Mouse (Mus musculus) heart, adult 18-20 months (tissue): ENCODE results near the gene Arsb. TPM values are rescaled to one million over a fixed set of nuclear protein-coding genes. Genes with fewer than 3 reads are reported as not detected.

Source experiments
- DNase-seq, 2 experiments: peaks; one replicate each; pipeline ENCODE4 v3.0.0; 2021 to 2022; ENCODE audit warnings: mixed read lengths in 1 of 2
- total RNA-seq, 2 experiments: library from RNA; stranded (reverse); gene quantifications; 2 replicates each; pipeline ENCODE4 v1.2.3; 2021

Gene Arsb
- total RNA-seq, 2 experiments from 2014 or later, result 5.8 to 5.9 TPM

DNA sequence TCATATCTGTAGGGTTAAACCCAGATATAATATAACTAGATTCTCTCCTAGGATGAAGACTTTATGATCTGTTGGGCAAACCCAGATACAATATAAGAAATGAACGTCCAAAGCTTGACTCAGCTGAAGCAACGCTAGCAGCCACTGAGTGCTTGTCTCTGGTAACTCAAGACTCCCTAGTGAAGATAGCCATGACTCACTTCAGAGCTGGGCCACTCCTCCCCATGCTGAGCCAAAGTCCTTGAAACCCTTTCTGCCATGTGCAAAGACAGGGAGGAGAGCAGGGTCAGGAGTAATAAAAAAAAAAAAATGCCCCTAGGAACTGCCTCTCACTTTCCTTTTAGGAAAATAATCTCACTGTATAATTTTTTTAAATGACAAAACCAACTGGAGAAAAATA lies 68.7 kb downstream of the Arsb start:
- peak in 1 of 2 experiments; percentile 26 for DNase-seq

DNA sequence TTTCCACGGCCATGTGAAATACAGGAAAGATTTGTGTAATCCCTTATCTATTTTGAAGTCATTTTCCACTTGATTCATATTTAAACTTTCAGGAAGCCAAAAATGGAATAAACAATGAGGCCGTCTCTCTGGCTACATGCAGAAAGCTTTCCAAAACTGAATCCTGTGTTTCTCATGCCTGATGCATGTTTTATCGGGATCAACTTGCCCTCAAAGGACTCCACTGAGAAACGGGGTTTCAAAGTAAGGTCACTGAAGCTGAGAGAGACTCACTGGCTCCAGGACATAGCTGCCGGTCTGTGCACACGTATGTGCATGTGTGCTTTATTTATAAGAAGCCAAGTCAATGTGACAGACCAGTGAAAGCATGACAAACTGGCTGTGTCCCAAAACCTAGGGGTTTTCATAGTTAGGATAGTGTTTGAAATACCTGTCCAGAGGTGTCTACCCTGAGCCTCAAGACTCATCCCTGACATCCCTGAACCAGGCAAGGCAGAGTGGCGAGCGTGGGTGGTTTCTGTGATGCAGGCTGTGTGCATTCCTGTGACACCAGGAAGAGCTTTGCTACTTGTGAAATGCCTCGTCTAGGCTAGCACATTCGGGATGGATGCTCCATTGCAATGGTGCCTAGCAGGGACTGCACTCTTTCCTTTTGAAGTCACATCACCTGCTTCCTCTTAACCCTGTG lies 75.5 kb downstream of the Arsb start:
- no peak for DNase-seq

DNA sequence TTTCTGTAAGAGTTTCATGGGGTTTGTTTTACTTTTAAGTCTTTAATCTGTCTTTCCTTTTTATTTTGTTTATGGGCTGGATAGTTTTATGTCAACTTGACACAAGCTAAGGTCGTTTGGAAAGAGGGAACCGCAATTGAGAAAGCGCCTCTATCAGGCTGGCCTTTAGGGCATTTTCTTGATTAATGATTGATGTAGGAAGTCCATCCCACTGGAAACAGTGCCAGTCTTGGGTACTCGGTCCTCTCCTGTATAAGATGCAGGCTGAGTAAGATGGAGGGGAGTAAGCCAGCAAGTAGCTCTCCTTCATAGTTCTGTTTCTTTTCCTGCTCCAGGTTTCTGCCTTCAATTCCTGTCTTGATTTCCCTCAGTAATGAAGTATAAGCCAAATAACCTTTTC lies 76.2 kb downstream of the Arsb start:
- DNase-seq, result no peak

DNA sequence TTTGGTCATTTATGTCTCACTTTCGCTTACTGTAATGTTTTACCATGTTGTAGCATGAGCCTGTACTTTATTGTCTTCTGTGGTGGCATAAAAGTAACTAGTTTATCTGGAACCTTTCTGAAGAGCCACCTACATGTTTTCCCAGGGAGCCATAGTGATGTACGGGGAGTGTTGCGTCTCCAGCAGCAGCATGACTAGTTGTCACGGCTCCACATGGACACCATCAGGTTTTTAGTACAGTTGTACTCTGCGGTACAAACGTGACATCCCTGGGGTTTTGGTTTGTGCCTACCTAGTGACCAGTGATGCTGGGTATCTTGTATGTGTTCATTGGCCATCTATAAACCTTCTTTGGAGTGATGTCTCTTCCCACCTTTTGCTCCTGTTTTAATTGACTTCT lies 77.2 kb downstream of the Arsb start:
- DNase-seq, result no peak

DNA sequence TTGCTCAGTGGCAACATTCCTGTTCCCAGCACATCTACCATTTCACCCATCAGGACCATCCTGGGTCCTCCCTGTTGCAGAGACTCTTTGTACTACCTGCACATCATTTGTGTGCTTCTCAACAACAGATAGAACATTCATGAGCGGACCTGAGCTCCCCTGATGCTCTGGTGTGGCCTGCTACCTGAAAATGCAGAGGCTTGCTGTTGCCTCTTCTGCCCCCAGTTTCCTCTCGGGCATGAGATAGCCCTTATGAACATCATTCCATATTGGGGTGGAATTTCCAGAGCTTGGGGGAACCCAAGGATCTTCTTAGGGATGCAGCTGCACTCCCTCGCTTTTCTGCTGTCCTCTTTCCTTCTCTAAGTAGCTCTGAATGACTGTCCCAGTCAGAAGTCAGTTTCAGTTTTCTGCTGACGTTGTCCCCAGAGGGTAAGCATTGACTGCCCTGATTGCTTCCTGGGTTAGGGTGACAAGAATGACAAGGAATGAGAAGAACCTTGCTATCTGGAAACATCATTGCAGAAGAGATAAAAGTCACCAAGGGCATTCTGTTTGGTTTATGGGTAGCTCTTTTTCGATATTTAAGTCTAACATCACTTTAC lies 78.4 kb downstream of the Arsb start:
- no peak for DNase-seq

DNA sequence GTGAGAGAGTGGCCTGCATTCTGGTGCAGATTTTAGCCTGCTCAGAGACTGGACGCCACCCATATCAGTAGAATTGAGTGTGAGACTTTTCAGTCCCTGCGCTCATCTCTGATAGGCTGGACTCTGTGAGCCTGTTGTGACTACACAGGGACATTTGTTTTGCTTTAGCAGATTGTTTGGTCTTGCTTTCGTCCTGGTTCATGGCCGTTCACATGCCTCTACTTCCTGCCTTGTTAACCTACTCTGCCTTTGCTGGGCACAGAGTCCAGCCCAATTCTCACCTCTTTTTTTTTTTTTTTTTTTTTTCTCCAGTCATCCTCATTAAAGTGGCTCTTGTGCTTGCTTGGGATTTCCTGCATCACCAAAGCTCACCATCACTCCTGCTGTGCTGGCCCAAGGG lies 79.2 kb downstream of the Arsb start:
- no peak for DNase-seq

DNA sequence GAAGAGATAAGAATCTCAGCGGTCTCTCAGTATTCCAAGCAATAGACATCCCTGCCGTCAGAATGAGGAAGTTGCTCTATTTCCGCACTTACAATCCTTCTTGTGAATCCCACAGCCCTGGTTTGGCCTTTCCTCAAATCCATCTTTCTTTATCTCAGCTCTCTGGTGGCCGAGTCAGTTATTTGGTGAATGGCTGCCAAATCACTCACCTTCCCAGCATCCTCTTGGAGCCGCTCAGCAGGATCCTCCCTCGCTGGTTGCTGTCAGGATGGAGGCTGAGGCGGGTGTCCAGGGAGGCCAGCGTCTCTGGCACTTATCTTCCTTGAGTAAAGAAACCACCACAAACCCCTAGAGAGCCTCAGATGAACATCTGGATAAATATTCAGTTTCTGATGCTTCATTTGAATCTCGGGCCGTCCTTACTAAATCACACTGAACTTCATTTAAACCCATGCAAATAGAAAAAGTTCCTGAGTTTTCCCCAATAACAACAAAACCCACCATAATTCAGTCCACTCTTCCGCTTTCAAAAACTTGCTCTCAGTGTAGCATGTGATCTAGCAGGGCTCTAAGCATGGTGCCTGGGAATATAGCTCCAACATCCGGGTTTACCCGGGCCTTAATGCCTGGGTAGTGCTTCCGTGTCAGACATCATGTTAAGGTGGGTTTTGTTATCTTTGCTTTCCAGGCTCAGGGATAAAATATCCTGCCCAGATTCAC lies 81.1 kb downstream of the Arsb start:
- DNase-seq, result peak; percentile 53 to 72

DNA sequence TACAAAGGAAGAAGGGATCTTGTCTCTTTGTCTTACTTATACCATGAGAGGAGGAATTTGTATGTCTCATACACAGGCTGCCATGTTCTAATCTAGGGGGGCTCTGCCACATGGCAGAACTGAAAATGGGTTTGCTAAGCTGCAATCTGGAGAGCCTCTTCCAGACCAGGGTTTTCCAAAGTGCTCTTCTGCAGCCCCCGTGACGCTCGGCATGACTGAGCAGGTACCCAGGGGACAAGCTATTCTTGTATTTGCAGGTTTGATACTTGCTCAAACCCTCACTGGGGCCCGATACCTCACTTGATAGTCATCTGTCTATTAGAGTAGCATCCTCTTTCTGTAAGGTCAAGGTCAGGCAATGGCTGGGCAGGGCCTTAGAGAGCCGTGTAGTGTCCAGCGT lies 82.3 kb downstream of the Arsb start:
- no peak for DNase-seq

DNA sequence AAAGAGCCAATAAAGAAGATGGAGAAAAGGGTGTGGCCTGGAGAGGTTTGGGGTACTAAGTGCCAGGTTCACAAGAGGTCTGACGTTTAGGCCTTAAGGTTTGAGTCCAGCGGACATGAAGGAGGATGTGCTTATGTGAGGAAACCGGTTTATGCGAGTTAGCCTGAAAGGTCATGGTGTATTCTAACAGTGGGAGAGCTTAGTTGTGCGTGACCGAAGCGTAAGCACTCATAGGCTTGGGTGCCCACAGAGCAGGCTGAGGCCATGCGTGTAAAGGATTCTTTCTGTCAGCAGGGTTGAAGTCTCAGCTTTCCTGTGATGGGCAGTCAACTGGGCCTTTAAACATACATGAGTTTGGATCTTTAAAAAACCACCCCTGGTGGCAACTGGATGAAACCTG lies 82.9 kb downstream of the Arsb start:
- DNase-seq, result no peak

DNA sequence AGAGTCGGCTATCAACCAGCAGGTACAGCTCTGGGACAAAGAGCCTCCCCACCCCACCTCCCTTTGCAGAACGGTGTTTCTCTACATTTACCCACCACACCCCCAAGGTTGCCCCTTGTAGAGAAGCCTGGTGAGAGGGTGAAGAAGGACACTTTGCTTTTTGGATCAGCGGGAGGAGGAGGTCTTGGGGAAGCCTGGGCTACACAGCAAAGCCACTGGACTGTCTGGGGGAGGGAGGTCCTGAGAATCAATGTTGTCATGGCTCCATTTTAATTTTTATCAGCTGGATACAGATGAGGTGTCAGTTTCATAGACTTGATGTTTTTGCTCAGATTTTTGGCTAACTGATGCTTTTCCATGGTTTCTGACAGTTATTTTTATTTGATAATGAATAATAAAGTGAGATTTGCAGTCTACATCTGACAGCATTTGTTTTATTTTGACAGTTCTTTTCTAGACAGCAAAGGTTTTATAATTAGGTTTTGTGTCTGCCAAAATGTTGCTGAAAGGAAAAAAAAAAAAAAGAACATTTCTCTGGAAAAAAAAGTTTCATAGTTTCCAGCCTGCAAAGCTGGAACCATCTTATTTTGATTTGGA lies 83.6 kb downstream of the Arsb start:
- DNase-seq, result no peak

DNA sequence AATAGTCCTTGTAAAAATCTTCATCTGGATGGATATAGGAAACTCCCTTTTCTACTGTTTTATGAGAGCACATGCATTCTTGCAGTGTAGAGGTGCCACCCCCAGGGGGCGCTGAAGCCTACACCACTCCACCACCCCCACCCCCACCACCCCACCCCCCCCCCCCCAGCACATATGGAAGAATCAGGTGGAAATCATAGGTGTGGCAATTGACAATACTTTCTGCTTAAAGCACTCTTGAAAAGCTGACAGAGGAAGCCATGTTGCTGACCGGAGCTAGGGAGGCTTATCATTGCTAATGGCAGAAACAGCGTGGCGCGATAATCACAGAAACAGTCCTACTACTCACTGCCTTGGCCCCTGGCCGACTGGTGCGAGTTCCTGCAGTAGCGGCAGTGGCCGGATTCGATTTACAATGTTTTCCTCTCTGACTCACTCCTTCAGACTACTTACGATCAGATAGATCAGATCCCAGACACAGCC lies 84.3 kb downstream of the Arsb start:
- peak; percentile 67 to 76 for DNase-seq

DNA sequence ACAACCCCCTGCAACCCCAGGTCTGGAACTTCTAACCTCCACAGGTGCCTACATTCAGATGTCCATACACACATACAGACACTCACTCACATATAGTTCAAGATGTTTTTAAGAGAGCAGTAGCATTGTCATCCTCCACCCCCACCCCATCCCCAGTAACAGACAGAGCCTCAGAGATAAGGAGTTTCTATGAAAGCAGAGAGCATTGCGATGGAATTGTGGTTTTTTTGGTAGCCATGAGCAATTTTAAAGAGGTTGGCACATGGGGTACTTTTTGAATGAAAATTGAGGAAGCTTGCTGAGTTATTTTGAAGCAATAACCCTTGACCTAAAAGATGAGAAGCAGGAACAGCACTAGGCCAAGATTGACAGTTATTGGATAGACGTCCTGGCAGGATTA lies 89.8 kb downstream of the Arsb start:
- DNase-seq, result no peak

DNA sequence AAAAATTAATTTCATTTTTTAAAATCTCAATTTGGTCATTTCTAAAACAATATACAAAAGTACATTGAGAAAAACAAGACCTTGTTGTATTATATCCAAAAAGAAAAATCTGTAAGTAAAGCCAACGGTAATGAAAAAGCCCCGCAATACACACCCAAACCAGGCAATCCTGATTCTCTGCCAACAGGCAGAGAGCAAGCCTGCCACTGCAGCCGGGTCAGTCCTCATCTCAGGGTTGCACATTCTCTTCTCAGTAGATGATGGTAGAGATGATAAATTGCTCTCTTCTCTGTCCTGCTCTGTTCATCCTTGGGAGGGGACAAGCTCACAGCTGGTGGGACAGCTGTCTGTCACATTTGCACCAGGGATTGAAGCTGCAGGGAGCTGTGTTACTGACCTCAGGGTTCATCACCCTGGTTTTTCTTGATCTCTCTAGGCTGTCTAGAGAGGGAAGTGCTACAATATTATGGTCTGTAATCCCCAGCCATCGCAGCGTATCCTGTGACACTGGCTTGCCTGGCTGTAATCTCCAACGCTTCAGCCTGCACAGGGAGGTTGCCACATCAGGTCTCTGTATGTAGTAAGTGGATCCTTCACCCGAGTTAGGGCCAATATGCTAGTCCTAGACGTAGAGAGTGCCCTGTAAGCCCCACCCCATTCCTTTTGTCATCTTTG lies 92.8 kb downstream of the Arsb start:
- DNase-seq, result no peak

DNA sequence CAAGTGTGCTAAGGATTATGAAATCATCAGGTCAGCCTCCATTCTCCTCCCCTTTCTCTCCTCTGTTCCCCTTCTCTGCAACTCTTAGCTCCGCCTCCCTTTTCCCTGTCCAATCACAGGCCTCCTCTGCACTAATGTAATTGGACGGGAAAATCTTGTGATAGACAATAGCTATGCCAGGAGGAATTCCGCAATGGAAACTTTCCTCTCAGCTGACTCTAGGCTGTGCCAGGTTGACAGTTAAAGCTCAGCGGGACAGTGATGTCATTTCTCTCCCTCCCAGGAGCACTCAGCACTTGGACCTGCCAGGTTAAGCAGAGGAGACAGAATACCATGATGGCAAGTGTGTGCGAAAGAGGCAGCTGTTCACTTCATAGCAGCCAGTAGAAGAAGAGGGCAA lies 95.2 kb downstream of the Arsb start:
- DNase-seq, result no peak

DNA sequence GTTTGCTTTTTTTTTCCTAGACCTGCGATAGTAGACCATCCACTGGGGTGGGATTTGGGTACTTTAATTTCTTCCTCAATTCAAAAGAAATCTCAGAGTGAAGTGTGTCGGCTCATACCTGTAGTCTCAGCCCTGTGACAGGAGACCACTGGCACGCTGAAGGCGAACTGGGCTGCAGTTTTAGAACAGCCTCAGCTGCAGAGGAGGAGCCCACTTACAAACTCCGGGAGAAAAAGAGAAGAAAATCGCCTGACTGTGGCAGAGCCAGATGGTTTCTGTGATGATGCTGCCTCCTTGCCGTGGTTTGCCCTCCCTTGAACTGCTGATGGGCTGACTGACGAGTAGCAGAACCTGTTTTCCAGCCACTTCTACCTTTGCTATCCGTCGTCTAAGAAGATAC lies 100.3 kb downstream of the Arsb start:
- no peak for DNase-seq

DNA sequence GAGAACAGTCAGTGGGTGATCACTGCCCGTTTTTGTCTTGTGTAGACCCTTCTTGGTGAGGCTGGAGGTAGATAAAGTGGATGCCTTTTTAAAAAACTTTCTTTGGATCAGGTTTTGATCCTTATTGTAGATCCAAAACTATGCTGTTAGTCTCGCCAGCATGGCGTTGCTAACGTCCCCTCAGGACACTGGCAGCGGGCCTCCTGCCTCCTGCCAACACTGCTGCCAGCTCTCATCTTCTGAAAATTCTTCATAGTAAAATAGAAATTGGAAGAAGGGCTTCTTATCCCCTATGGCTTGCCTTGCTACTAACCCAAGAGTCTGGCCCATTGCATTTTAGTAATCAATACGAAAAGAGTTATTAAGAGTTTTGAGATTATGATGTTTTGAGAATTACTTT lies 101.2 kb downstream of the Arsb start:
- no peak for DNase-seq

DNA sequence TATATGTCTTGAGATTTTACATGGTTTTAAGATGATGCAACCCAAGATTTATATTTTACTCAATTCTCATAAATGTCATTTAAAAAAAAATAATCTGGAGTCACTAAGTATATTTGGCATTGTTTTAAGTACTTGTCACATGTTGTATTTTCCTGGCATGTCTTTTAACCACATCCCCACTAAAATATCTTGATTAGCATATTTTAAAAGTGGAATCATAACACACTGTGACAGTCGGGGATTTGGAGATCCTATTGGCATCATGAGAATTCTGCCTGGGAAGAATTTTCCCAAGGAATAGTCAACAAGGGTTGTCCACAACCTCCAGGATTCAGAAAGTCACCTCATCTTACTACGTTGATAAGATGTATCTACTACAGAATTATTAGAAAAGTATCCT lies 106.5 kb downstream of the Arsb start:
- no peak for DNase-seq

DNA sequence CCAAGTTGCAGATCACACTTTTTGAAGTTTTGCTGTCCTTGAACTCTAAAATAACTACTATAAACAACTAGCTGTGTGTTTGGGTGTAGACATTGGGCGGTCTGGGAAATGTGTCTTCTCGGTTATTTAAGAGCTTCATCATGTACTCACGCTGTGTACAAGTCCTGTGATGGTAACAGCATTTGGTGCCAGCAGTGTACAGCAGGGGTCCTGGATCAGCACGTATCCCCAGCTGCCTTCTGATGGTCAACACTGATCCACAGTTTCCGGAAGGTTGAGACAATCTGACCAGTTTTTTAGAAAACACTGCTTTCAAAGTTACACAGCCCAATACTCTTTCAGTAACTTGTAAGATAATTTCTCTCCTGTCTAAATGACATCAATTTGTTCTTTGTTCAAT lies 108.0 kb downstream of the Arsb start:
- DNase-seq, result no peak

DNA sequence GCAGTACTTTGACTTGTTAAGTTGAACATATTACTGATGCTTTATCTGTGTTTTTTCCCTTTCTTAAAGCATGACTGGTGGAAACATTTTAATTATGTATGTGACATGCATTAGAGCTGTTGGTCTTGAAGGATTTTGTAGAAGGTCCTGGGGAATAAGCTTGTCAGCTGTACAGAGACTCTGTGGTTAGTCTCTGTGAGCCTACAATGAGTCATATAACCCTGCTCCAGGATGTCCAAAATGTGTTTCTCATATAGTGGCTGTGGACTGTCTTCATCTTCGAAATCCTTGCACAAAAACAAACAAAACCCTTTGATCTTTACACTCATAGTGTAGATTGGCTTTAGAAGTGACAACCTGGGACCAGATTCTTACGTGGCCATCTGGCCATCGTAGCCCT lies 110.7 kb downstream of the Arsb start:
- DNase-seq, result no peak

DNA sequence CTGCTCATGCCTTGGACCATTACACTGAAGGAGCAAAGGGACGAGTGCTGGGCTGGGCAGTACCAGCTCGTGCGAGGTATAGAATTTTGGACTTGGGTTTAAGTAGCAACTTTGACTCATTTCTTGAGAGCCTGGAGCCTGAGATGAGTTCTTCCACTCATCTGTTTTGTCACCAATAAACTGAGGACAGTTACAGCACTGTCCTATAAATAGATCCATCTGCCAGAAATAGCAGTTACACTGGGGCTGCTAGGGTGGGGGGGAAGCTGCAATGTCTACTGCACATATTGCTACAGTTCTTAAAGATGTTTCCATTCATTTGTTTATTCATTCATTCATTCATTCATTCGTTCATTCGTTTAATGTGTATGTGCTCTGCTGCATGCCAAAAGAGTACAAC lies 115.6 kb downstream of the Arsb start:
- DNase-seq, result no peak

DNA sequence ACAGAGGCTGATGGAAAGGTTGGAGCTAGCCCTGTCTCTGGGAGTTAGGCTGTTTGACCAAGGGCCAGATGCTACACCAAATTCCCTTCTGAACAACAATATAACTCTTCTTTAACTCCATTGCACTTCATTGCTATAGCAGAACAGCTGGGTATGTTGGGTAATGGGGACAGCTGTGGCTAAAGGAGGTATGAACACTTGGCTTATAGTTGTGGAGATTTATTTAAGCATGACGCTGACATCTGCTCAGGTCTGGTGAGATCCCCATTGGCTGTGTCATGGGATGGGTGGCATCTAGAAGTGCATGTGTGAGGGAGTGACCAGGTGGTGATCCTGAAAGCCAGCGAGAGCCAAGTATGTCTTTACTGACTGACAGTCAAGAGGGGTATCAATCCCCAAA lies 116.8 kb downstream of the Arsb start:
- DNase-seq, result no peak

DNA sequence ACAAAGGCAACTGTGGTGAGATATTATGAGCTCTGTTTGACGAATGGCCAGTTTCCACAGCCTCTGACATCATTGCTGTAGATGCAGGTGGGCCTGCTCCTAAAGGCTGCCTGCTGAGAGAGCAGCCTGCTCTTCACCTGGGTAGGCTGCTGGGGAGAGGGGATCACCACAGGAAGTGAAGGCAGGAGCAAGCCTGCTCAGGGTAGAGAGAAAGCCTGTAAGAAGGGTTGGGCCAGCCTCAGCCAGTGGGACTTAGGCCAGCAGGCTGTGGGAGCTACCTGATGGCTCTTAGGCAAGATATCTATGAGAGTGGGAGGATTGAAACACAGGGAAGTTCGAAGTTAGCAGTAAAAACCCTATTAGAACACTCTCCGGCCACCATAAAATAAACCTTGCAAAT lies 117.5 kb downstream of the Arsb start:
- no peak for DNase-seq

DNA sequence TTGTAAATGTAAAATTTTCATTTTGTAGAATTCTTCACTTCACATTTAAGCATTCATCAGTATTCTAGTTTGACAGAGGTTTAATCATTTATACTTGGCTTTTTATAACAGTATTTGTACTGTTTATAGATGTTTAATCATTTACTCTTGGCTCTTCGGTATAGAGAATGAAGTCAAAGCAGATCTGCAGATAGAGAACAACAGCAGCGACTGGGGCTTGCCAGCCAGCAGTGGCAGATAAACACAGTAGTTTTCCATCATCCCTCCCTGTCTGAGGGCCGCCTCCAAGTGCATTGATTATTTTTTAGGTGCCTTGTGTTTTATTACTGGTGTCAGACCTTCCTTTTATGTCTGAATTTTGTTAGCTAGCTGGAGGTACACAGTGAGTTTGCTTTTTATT lies 118.6 kb downstream of the Arsb start:
- DNase-seq, result no peak
